Mouse (Mus musculus): ENCODE measurements around the gene Klhl6.

The Klhl6 gene

GRCm38 (mm10) chr16:19972736-19973350, 10.0 kb downstream of the Klhl6 start:
- DNase-seq (ENCODE audit: low read depth, low spot score) = no peak

- DNase-seq (ENCODE audit: low read depth, low spot score) = no peak
Measured at GRCm38 (mm10) chr16:19969506-19969905, 13.3 kb downstream of the Klhl6 start.

DNA sequence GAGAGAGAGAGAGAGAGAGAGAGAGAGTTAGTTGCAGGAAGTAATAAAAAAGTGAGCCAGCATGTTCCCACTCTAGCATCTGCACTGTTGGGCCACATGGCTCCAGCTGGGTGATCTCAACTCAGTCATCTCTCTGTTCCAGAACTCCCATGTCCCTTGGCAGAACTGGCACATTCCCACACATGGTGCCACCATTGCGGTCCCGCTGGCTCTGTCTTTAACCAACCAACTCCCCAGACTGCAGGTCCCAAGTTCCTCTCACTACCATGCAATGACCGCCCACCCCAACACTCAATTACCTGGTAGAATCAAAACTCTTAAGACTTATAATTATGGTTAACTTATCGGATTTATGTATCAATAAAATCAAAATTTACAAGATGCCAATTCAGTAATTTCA, 14.2 kb downstream of the Klhl6 start:
- DNase-seq (ENCODE audit: low read depth, low spot score) = no peak

DNA sequence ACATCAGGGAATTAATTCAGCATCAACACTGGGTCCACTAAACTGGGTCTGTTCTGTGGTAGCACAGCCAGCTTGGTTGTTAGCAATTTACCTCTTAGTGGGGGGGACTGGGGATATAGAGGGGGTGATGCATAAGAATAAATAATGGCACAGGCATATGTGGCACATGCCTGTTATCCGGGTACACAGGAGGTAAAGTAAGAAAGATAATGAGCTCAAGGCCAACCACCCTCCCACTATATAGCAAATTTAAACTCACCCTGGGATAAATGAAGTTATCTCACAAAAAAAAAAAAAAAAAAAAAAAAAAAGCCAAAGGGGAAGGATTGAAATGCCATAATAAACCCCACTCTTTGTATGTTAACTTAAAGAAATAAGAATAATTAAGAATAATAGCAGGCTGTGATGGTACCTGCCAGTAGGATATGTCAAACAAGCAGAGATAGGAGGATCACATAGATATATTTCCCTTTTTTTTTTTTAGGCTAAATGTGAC, 14.9 kb downstream of the Klhl6 start:
- DNase-seq (ENCODE audit: low read depth, low spot score) = no peak

DNA sequence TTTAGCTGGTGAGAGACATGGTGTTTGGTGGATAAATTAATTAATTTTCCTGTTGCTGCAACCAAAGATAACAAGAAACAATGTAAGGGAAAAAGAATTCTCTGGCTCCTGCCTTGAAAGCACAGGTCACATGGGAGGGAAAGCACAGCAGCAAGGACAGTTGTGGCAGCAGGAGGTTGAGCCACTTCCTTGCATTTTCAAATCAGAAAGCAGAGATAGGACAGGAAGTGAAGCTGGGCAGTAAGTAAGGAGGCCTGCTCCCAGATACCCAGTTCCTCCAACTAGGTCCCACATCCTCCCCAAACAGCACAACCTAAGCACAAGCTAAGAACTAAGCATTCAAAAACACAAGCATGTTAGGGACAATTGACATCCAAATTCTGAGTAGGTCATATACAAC, 15.9 kb downstream of the Klhl6 start:
- no peak for DNase-seq (ENCODE audit: low read depth, low spot score)

DNA sequence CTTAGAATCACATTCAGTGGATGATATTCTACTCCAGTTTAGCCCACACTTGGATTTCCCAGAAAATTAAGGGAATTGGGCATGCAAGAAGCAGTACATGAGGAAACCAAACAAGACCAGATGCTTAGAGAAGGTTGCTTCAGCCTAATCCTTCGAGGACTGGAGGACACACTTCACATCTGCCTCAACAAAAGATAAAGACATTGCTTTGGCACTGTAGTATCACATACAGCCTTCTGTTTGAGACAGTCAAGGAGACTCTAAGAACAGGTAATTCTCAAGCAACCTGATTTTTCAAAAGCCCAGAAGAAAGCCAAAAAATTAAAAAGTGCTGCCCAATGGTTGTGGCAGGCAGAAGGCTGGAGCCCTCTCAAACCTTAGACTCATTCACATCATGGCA, 16.4 kb downstream of the Klhl6 start:
- no peak for DNase-seq (ENCODE audit: low read depth, low spot score)

DNA sequence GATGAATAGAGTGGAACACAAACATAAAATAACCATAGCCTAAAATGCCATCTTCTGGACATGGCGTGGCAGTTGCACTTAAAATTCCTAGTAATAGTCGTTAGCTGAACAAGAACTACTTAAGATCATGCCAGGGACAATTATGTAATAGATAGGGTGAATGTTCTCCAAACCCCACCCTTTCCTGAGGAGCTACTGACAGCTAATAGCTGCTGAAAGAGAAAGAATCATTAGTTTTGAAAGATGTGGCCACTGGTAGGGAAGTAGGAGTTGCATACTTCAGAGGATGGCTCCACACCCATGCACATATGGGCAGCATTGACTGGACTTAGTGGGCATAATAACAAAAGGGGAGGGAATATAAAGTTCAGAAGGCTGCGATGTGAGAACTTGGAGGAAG, 19.9 kb downstream of the Klhl6 start:
- DNase-seq (ENCODE audit: low read depth, low spot score) = no peak

DNA sequence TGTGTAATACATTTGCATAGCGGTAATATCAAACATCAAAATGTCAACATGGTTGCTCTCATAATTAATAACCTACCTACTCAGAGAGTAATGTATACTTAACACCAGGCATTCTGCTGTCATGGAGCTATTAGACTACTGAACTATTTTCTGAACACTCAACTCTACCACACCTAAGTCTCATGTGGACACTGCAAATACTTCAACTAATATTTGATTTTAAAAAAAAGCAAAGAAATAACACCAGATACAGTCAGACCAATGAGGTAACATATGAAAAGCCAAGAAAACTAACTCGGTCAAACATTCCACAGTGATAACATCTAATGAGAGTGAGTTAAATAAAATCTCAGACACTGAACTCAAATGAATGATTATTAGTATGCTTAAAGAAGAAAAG, 21.8 kb downstream of the Klhl6 start:
- no peak for DNase-seq (ENCODE audit: low read depth, low spot score)

DNA sequence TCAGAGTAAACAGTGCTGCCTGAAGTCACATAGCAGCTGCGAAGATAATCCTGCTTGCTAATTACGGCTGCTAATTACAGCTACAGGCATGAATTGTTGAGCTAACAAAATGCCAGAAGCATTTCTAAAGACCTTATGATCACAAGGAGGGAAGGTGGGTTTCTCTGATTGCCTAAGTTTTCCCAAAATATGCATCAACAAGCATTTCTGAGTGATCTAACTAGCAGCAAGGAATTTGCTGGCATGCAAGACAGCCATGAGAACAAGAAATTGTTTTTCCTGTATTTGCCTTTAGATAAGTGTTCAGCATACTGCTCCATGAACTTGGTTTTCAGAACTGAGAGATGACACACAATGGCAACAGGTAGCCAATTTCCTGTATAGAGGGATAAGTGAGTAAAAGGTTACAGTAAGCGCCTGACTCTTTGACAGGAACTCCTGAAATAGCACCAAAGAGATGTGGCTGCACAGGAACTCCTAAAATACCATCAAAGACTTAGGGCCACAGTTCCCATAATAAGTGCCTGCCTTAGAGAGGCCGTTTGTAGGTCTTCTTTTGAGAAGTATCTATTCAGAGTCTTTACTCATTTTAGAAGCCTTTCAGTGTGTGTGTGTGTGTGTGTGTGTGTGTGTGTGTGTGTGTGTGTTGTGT, 22.3 kb downstream of the Klhl6 start:
- no peak for DNase-seq (ENCODE audit: low read depth, low spot score)

DNA sequence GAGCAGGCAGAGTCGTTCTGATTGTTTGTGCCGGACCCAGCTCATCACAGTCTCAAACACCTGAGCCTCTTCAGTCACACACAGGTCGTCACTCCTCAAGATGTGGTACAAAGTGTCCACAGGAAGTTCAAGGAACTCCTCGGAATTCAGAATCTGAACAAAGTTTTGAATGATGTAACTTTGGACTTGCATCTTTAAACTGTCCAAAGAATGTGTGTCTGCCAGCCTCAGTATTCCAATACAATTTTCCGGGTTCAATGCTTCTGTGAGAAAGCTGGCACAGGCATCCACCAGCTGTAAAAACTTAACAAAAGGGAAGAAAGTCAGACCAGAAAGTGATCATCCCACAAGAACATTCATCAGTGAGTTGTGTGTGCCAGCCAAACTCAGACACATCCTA, 25.8 kb downstream of the Klhl6 start:
- no peak for DNase-seq (ENCODE audit: low read depth, low spot score)

DNA sequence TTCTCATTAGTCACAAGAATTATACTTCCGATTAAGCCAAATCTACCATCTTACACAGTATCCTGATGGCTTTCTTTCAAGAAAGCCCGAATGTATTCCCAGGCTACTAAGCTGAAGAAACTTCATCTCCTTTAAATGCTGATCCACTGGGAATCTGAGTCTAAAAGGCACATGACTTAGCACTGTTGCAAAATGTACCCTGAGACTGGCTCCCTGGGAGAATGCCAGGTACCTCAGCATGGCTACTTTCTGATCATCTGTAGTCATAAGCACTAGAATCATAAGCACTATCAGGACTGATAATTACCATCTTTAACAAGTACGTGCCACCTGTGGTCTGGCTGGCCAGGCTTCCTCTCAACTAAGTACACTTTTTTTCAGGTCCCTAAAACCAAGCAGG, 35.5 kb downstream of the Klhl6 start:
- DNase-seq (ENCODE audit: low read depth, low spot score) = no peak

- no peak for DNase-seq (ENCODE audit: low read depth, low spot score)
Measured at GRCm38 (mm10) chr16:19946578-19947298, 36.1 kb downstream of the Klhl6 start.

DNA sequence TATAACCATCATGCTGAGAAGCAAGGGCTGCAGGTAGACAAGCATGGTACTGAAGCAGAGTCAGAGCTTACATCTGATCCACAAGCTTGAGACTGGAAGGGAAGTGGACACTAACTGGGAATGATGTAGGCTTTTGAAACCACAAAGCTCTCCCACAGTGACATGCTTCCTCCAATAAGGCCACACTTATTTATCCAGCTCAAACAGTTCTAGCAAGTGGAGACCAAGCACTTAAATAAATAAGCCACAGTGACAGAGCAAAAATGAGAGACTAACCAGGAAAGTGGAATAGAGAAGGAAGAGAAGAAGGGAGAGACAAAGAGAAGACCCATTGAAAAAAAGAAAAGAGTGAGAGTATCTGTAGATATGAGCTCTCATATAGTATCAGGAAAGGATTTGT, 62.0 kb downstream of the Klhl6 start:
- no peak for DNase-seq (ENCODE audit: low read depth, low spot score)

GRCm38 (mm10) chr16:19918286-19918685, 64.6 kb downstream of the Klhl6 start:
- no peak for DNase-seq (ENCODE audit: low read depth, low spot score)

DNA sequence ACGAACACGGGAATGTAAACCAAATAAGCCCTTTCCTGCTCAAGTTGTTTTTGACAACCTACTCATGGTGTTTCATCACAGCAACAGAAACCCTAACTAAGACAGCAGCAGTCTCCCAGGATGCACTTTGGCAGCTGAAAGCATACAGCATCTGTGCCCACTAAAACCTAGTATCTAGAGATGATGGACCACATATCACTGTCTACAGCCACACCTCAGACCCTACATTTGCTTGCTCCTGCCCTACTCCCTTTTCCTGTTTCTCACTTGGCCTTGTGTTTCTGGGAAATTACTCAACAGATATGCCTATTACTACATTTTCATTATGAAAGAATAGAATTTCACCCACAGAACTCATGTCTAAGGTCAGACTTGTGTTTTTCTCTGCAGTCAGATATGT, 70.3 kb downstream of the Klhl6 start:
- DNase-seq (ENCODE audit: low read depth, low spot score) = no peak

DNA sequence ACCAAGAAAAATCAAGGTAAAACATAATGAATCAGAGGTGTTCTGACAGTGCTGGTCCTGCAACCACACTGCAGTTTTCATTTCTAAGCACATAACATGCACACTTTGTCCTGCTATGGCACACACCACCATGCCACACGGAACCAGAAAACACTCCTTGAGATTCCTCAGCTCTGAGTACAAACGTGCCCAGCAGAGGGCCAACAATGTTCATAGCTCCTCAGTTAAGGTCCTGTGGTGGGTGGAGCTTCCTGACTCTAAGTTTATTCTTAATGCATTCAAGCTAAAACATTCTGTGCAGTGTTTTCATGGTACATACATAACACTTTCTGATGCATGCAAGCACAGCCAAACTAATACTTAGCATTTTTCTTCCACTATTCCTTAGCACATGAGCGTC, 74.5 kb downstream of the Klhl6 start:
- DNase-seq (ENCODE audit: low read depth, low spot score) = peak; percentile 34

DNA sequence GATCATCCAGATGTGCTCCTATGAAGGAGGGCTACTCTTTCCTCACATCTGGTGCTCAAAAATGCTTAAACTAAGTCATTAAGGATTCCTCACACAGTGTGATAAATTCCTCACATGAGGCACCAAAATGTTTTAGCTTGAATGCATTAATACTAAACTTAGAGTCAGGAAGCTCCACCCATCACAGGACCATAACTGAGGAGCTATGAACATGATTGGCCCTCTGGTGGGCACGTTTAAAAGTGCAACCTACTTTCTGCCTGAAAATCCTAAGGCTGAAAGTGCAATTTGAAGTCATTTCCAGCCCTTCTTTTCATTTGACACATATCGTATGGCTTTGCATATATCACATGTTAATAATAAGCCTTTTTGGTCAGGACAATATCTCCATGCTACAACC, 75.7 kb downstream of the Klhl6 start:
- DNase-seq (ENCODE audit: low read depth, low spot score) = peak; percentile 74

DNA sequence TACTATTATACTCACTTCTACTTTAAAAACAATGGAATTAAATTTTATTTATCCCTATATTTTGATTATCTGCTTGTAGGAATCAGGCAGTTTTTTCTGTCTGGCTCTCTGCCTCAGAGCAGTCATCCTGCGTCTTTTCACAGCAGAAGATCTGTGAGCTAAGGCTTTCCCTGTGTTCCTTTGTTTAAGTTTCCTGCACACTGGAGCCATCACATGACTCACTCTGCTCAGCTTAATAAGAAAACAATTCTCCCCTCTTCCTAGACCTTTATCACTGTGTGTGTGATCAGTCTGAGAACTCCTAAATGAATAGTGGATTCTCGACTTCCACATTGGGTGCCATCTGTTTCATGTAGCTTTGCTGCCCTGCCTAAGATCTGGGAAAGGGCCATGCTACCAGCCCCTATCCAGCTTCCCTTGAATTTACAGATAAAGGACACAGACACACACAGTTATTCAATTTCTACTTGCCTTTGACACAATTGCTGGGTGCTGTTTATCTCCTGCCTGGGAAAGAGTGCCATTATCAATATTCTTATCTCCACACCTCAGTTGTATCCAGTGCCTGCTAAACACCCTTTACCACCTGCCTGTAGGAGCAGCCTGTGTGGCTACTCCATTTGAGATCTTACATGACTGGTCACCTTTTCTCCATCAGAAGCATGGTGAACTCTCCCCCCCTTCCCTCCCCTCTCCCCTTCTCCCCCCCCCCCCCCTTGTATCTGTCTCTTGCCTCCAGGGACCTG, 77.9 kb downstream of the Klhl6 start:
- DNase-seq (ENCODE audit: low read depth, low spot score) = no peak

GRCm38 (mm10) chr16:19903792-19904191, 79.0 kb downstream of the Klhl6 start:
- no peak for DNase-seq (ENCODE audit: low read depth, low spot score)

Measured in CD4-positive, CD25-positive, alpha-beta regulatory T cell, adult 2 months (primary cell).